Mouse (Mus musculus) midbrain, embryonic 16.5 days (tissue): ENCODE measurements around the gene Fzd2. TPM values are rescaled to one million over a fixed set of nuclear protein-coding genes. Genes with fewer than 3 reads are reported as not detected.
A peak's percentile ranks its signal among the peaks of the same experiment; 100 is the strongest.

ENCODE experiments used
- ATAC-seq: fragments of 200-750 bp; cut with Nextera tagmentation; 2 replicates; pipeline ENCODE4 v1.8.0; 2017; ENCODE audit warnings: moderate TSS enrichment
- H3K27ac ChIP-seq: fragments of 300-500 bp; sonication (generic); 2 replicates; pipeline ENCODE4 v1.5.1; 2014; ENCODE audit warnings: mild to moderate bottlenecking, low read length, mixed read lengths
- H3K27me3 ChIP-seq: fragments of 300-500 bp; sonication (generic); 2 replicates; pipeline ENCODE4 v1.6.1; 2014; ENCODE audit warnings: low read depth, low read length, mixed read lengths; ENCODE audit not compliant: control insufficient read depth, insufficient read depth
- H3K36me3 ChIP-seq: fragments of 300-500 bp; sonication (generic); 2 replicates; pipeline ENCODE4 v1.6.1; 2014; ENCODE audit warnings: mild to moderate bottlenecking, low read length, moderate library complexity, mixed read lengths; ENCODE audit not compliant: control insufficient read depth, insufficient read depth
- H3K4me1 ChIP-seq: fragments of 300-500 bp; sonication (generic); 2 replicates; pipeline ENCODE4 v1.6.1; 2014; ENCODE audit warnings: mild to moderate bottlenecking, low read length, mixed read lengths; ENCODE audit not compliant: control insufficient read depth, insufficient read depth
- H3K4me2 ChIP-seq: fragments of 300-500 bp; sonication (generic); 2 replicates; pipeline ENCODE4 v1.6.1; 2014; ENCODE audit warnings: mild to moderate bottlenecking, low read length, mixed read lengths
- H3K4me3 ChIP-seq: fragments of 300-500 bp; sonication (generic); 2 replicates; pipeline ENCODE4 v1.5.1; 2014; ENCODE audit warnings: low read depth, mild to moderate bottlenecking, low read length, moderate library complexity, mixed read lengths
- H3K9ac ChIP-seq: fragments of 300-500 bp; sonication (generic); 2 replicates; pipeline ENCODE4 v1.6.1; 2014; ENCODE audit warnings: low read depth, low read length, mixed read lengths
- H3K9me3 ChIP-seq: fragments of 300-500 bp; sonication (generic); replicated peaks from 2 replicates; pipeline ENCODE4 v1.6.1; 2014; ENCODE audit warnings: mild to moderate bottlenecking, low read length, mixed read lengths; ENCODE audit not compliant: control insufficient read depth, poor library complexity, severe bottlenecking
- WGBS: fragments of 180-500 bp; shearing (Covaris S2); extraction: QIAGEN DNeasy Blood & Tissue Kit; methylation state at CpG from one replicate; pipeline ENCODE4 v1.1.7; 2014; 5-methylcytosine and 5-hydroxymethylcytosine counted together
- polyA plus RNA-seq: library from polyadenylated mRNA; unstranded; fragments of >200 nt; fragmentation: Nextera tagmentation; extraction: Ambion mirVana; gene quantifications from 2 replicates; pipeline ENCODE4 v1.2.1, GENCODE M21; 2015

Gene Fzd2
- polyA plus RNA-seq, 1 experiment from 2014 or later = 3.9 TPM

GRCm38 (mm10) chr11:102578341-102579118 lies 25.7 kb upstream of the Fzd2 start:
- WGBS = 6% methylated on average over 25 of the region's 27 CpGs
- Histone ChIP-seq H3K4me2 (peak overlapping the region; percentile 25), H3K27me3 (peaks cover 7% of the 10 kb centered on the region), H3K4me1 (peaks cover 7% of the 10 kb centered on the region; the same call in 1 of the 2 replicates), H3K9ac (no peak overlapping the region; the same call in 1 of the 2 replicates), H3K4me3 (peak overlapping the region; percentile 10; the same call in 1 of the 2 replicates), H3K9me3 (no peaks in the 10 kb centered on the region), H3K27ac (no peak overlapping the region), H3K36me3 (no peaks in the 10 kb centered on the region)
- no peak for ATAC-seq

DNA sequence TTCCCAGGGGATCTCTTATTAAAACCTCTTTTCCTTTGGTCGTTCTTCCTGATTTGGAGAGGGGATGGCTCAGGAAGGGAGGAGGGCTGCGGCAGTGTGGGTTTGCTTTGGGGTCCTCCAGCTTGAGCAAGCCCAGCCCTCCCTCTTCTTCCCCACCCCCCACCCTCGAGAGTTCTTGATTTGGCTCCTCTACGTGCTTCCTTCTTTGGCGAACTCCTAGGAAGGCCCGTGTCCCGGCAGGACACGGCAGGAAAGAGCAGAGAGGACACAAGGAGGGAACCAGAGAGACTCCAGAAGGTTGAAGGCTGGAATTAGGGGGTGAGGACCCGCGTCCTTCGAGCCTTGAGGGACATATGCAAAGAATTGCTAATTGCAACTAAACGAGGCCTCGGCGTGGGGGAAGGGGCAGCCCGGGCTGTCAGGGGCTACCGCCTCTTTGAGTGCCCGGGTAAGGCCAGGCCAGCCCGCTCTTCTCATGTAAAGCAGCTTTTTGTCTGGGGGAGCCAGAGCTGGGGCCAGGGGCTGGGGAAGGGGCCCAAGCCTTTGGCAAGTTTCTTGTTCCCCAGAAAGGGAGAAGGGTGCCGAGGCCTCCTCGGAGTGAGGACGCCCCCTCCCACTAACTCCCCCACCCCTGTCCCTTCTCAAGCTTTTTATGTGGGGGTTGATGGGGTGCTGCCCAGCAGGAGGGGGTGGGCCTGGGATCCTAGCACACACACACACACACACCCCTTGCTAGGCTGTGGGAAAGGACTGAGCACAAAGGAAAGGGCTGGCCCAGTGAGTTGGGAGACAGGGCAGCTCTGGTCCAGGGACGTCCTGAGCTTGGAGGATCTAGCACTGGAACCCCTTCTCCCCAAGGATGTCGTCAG lies 24.8 kb upstream of the Fzd2 start, which contains the start of gene Gm11627:
Gm11627 (minus strand) TSS at position 297 of the 869 bp plus-strand sequence.
- Histone ChIP-seq H3K36me3 (no peaks in the 10 kb centered on the region), H3K4me3 (peak within 1 kb of the TSS; percentile 10; the same call in 1 of the 2 replicates), H3K4me2 (peak within 1 kb of the TSS; percentile 25), H3K9me3 (no peaks in the 10 kb centered on the region), H3K4me1 (peaks cover 7% of the 10 kb centered on the region; the same call in 1 of the 2 replicates), H3K27me3 (peaks cover 7% of the 10 kb centered on the region), H3K9ac (peak within 1 kb of the TSS; percentile 25), H3K27ac (peak within 1 kb of the TSS; percentile 32; the same call in 1 of the 2 replicates)
- WGBS = 3% methylated on average over 23 of the region's 23 CpGs
- ATAC-seq = peak; percentile 84

- Histone ChIP-seq H3K4me3 (no peak overlapping the region), H3K27ac (no peak overlapping the region), H3K9ac (no peak overlapping the region), H3K9me3 (no peaks in the 10 kb centered on the region), H3K4me2 (no peak overlapping the region), H3K36me3 (no peaks in the 10 kb centered on the region), H3K27me3 (peaks cover 7% of the 10 kb centered on the region), H3K4me1 (peaks cover 7% of the 10 kb centered on the region; the same call in 1 of the 2 replicates)
- WGBS = 21% methylated on average over 3 of the region's 3 CpGs
- no peak for ATAC-seq
These were observed 24.2 kb upstream of the Fzd2 start for GRCm38 (mm10) chr11:102580034-102580330.

DNA sequence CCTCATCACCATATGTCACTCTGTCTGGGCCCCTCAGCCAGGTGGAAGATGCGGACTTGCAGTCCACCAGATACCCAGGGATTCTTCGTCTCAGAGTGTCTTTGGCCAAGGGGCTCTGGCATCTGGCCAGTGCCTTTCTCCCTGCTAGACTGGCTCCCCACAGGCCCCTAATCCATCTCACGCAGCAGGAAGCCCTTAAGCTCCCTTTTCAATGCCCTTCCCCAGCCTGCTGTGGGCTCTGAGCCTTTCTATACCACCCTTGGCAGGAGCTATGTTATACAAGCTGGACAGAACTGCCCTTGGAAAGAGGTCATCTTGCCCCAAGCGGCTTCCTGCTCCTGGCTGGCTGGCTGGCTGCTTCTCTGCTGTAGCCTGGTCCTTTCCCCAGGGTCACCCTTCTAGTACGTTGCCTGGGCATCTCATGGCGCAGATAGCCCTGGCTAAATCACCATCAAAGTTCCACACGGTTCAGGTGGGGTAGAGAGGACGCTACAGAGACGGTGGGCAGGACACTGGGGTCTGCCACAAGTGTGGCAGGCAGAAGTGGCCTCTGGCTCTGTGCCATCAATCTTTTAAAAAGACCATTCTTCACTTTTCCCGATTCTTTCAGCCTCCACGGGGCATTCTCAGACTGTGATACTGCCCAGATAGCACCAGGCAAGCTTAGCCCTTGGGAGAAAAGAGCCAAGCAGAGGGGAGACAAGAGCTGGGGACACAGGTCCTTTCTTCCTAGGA lies 22.7 kb upstream of the Fzd2 start:
- H3K27ac ChIP-seq = peak overlapping the region; percentile 58
- H3K9me3 ChIP-seq = no peaks in the 10 kb centered on the region
- 7% methylated on average over 11 of the region's 11 CpGs for WGBS
- H3K4me2 ChIP-seq = no peak overlapping the region
- peaks cover 7% of the 10 kb centered on the region; the same call in 1 of the 2 replicates for H3K4me1 ChIP-seq
- H3K27me3 ChIP-seq = peaks cover 7% of the 10 kb centered on the region
- no peak overlapping the region for H3K9ac ChIP-seq
- ATAC-seq = no peak
- no peaks in the 10 kb centered on the region for H3K36me3 ChIP-seq
- H3K4me3 ChIP-seq = no peak overlapping the region

- Histone ChIP-seq H3K9ac (no peak overlapping the region), H3K27ac (peak overlapping the region; percentile 9; the same call in 1 of the 2 replicates), H3K9me3 (no peaks in the 10 kb centered on the region), H3K36me3 (no peaks in the 10 kb centered on the region), H3K4me2 (no peak overlapping the region), H3K27me3 (peaks cover 7% of the 10 kb centered on the region), H3K4me1 (peaks cover 7% of the 10 kb centered on the region; the same call in 1 of the 2 replicates), H3K4me3 (no peak overlapping the region)
- 19% methylated on average over 13 of the region's 13 CpGs for WGBS
- no peak for ATAC-seq
These were observed 22.1 kb upstream of the Fzd2 start for GRCm38 (mm10) chr11:102582016-102582610.

- Histone ChIP-seq H3K4me1 (peaks cover 7% of the 10 kb centered on the region; the same call in 1 of the 2 replicates), H3K27ac (no peak overlapping the region), H3K36me3 (no peaks in the 10 kb centered on the region), H3K4me3 (no peak overlapping the region), H3K27me3 (peaks cover 7% of the 10 kb centered on the region), H3K4me2 (no peak overlapping the region), H3K9me3 (no peaks in the 10 kb centered on the region), H3K9ac (no peak overlapping the region)
- ATAC-seq = no peak
- WGBS = 25% methylated on average over 5 of the region's 5 CpGs
These were observed 21.5 kb upstream of the Fzd2 start for GRCm38 (mm10) chr11:102582736-102583135.

- Histone ChIP-seq H3K27ac (no peak overlapping the region), H3K9me3 (no peaks in the 10 kb centered on the region), H3K36me3 (no peaks in the 10 kb centered on the region), H3K4me3 (no peak overlapping the region), H3K9ac (no peak overlapping the region), H3K4me1 (peaks cover under 1% of the 10 kb centered on the region; the same call in 1 of the 2 replicates), H3K27me3 (peaks cover 7% of the 10 kb centered on the region), H3K4me2 (no peak overlapping the region)
- ATAC-seq = no peak
- 99% methylated on average over 4 of the region's 4 CpGs for whole genome bisulfite sequencing
These were observed 17.6 kb upstream of the Fzd2 start for GRCm38 (mm10) chr11:102586445-102587130.

GRCm38 (mm10) chr11:102587554-102587953 lies 16.6 kb upstream of the Fzd2 start:
- no peak overlapping the region for H3K4me3 ChIP-seq
- ATAC-seq = no peak
- no peaks in the 10 kb centered on the region for H3K4me1 ChIP-seq
- 70% methylated on average over 3 of the region's 3 CpGs for WGBS
- no peaks in the 10 kb centered on the region for H3K9me3 ChIP-seq
- H3K4me2 ChIP-seq = no peak overlapping the region
- no peak overlapping the region for H3K9ac ChIP-seq
- H3K27ac ChIP-seq = no peak overlapping the region
- H3K36me3 ChIP-seq = no peaks in the 10 kb centered on the region
- H3K27me3 ChIP-seq = peaks cover 3% of the 10 kb centered on the region; the same call in 1 of the 2 replicates
